Mouse (Mus musculus) liver, postnatal 0 days (tissue): Measurements from ENCODE around the gene Rai1.

Experiments used
- CTCF ChIP-seq: sonication (generic); IDR thresholded peaks from 2 replicates; pipeline ENCODE4 v1.5.1; 2016; ENCODE audit warnings: antibody characterized with exemption, low read depth
- EP300 ChIP-seq: IDR thresholded peaks from 2 replicates; pipeline ENCODE4 v1.6.1; 2016; ENCODE audit warnings: antibody characterized with exemption, low read depth, mild to moderate bottlenecking

DNA sequence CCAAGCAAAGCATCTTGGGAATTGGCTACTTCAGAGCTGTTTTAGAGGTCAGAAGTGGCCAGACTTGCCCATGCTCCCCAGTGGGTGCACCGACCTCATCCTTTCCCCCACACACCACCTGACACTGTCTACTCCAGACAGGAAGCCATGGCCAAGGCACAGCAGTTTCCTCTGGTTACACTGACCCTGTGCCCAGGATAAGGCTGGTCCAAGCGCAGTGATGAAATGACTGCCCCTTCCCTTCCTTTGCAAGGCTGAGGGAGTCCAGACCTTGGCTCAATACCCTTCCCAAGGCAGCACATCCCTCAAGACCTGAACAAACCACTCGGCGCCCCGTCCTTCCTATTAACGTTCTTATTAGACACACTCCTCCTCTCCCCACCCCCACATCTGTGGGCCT lies 33.6 kb upstream of the Rai1 start:
- no peak for TF ChIP-seq CTCF
- no peak for TF ChIP-seq EP300
